Mouse (Mus musculus) embryonic fibroblast, embryonic 13.5 days (primary cell): ENCODE measurements around the gene Adad2.

Experiments
- CTCF ChIP-seq: IDR thresholded peaks from 2 replicates; pipeline ENCODE4 v1.5.1; 2011; ENCODE audit warnings: mild to moderate bottlenecking, control low read depth, low read length, moderate library complexity, borderline replicate concordance; ENCODE audit not compliant: insufficient read depth
- POLR2A ChIP-seq: IDR thresholded peaks from 2 replicates; pipeline ENCODE4 v1.6.1; 2011; ENCODE audit warnings: low read depth, mild to moderate bottlenecking, control low read depth, low read length, moderate library complexity

GRCm38 (mm10) chr8:119635378-119635777 is 22.8 kb downstream of the Adad2 start, which contains the start of gene Kcng4:
- no peak for TF ChIP-seq CTCF
- no peak for TF ChIP-seq POLR2A
